Mouse (Mus musculus) kidney, adult 2 months (tissue): ENCODE data around the gene Taf7l. TPM values are rescaled to one million over a fixed set of nuclear protein-coding genes. Genes with fewer than 3 reads are reported as not detected.
A peak's percentile ranks its signal among the peaks of the same experiment; 100 is the strongest.

Source experiments
- DNase-seq: peaks from one replicate; pipeline ENCODE4 v3.0.0; 2021
- H3K27ac ChIP-seq: fragments of 200-500 bp; 2 replicates; pipeline ENCODE4 v1.5.1; 2012; ENCODE audit warnings: low read depth, low read length, control low read depth, inconsistent platforms; ENCODE audit not compliant: insufficient read depth
- H3K27me3 ChIP-seq: fragments of 200-500 bp; replicated peaks from 2 replicates; pipeline ENCODE4 v1.6.1; 2012; ENCODE audit warnings: mild to moderate bottlenecking, moderate library complexity, low read length, inconsistent platforms; ENCODE audit not compliant: control insufficient read depth, insufficient read depth
- H3K36me3 ChIP-seq: fragments of 200-500 bp; 2 replicates; pipeline ENCODE4 v1.6.1; 2012; ENCODE audit warnings: mild to moderate bottlenecking, moderate library complexity, low read length, inconsistent platforms; ENCODE audit not compliant: control insufficient read depth, insufficient read depth
- H3K4me1 ChIP-seq: fragments of 200-500 bp; 2 replicates; pipeline ENCODE4 v1.6.1; 2011; ENCODE audit warnings: low read length; ENCODE audit not compliant: control insufficient read depth, insufficient read depth
- H3K4me3 ChIP-seq: fragments of 200-500 bp; 2 replicates; pipeline ENCODE4 v1.5.1; 2011; ENCODE audit warnings: mild to moderate bottlenecking, low read depth, low read length, control low read depth; ENCODE audit not compliant: insufficient read depth
- CTCF ChIP-seq: fragments of 200-500 bp; conservative IDR thresholded peaks from 2 replicates; pipeline ENCODE4 v1.5.1; 2011; ENCODE audit warnings: low read depth, mild to moderate bottlenecking, control low read depth, low read length, moderate library complexity, mixed read lengths; ENCODE audit not compliant: insufficient read depth, insufficient read length
- POLR2A ChIP-seq: fragments of 200-500 bp; IDR thresholded peaks from one replicate; pipeline ENCODE4 v1.6.1; 2011; ENCODE audit warnings: low read depth, low read length, control low read depth
- WGBS: fragments of 180-500 bp; shearing (Covaris S2); methylation state at CpG from one replicate; pipeline ENCODE4 v1.1.7; 2018; 5-methylcytosine and 5-hydroxymethylcytosine counted together
- polyA plus RNA-seq: library from polyadenylated mRNA; depleted of rRNA; stranded (reverse); fragments of >200 nt; gene quantifications from 2 replicates; pipeline ENCODE4 v1.2.3, GENCODE M21; 2012; rRNA removed

Taf7l gene
- polyA plus RNA-seq = 0.05 TPM in 1 of 2 replicates, not detected in the other

DNA sequence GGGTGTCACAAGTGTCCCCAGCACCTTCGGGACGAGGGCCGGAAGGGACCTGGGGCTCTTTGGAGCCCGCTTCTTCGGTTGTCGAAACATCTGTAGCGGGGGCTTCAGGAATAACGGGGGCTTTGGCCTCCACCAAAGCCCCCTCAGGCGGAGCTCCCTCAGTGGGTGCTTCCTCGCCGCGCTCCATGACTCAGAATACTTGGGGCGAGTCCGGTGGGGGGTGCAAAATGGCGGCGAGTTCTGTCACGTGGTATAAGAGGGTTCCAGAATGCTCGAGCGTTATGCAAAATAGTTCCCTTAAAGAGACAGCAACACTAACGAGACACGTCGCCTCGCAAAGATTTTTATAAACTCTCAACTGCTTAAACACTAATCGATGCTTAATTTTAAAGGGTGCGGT, at the start of gene Taf7l:
Gene Taf7l (minus strand): TSS at position 201 of the 400 bp plus-strand sequence.
- no peak for DNase-seq
- Histone ChIP-seq H3K4me1 (no peaks in the 10 kb centered on the region), H3K36me3 (no peaks in the 10 kb centered on the region), H3K27me3 (no peaks in the 10 kb centered on the region), H3K27ac (no peak within 1 kb of the TSS), H3K4me3 (no peak within 1 kb of the TSS)
- TF ChIP-seq POLR2A (no peak), CTCF (no peak)
- 92% methylated on average over 25 of the region's 25 CpGs for WGBS

DNA sequence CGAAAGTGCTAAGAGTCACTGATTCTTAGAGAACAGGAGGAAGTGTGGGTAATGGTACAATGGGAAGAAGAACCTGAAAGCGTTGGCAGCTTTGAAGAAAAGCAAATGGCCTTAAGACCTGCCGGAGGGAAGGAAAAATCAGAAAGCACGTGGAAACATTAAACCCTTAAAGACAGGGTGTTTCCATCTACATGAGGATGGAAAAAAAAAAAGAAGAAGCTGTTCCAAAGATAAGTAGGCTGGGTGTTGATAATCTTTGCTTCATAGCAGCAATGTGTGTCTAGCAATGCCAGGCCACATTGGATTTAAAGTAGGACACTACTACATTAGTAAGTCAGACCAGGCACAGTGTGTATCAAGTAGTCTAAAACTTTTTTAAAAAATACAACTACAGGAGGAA, 49.0 kb upstream of the Taf7l start:
- TF ChIP-seq POLR2A (no peak), CTCF (no peak)
- 84% methylated on average over 4 of the region's 4 CpGs for WGBS
- Histone ChIP-seq H3K27ac (no peak overlapping the region), H3K4me3 (no peak overlapping the region), H3K27me3 (no peaks in the 10 kb centered on the region), H3K4me1 (no peaks in the 10 kb centered on the region), H3K36me3 (no peaks in the 10 kb centered on the region)
- no peak for DNase-seq

DNA sequence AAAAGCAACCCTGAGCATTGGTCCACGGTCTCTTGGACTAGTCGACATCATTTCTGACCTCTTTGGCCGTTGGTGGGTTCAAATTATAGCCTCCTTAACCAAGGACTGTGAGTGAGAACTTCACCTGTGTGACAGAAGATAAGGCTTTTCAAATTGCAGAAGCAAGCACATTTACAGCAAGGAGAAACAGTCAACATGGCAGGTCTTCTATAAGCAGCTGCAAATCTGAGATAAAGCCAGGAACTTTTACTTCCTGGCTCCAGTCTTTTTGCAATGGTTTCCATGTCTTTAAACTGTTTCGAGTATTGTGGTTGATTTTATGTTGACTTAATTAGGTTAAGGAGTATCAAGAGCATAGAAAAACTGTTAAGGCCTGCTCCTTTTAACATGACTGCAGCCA, 47.5 kb upstream of the Taf7l start:
- Histone ChIP-seq H3K27me3 (no peaks in the 10 kb centered on the region), H3K27ac (no peak overlapping the region), H3K4me3 (no peak overlapping the region), H3K36me3 (no peaks in the 10 kb centered on the region), H3K4me1 (no peaks in the 10 kb centered on the region)
- TF ChIP-seq CTCF = no peak
- TF ChIP-seq POLR2A = no peak
- no peak for DNase-seq
- WGBS = 61% methylated on average over 4 of the region's 4 CpGs

DNA sequence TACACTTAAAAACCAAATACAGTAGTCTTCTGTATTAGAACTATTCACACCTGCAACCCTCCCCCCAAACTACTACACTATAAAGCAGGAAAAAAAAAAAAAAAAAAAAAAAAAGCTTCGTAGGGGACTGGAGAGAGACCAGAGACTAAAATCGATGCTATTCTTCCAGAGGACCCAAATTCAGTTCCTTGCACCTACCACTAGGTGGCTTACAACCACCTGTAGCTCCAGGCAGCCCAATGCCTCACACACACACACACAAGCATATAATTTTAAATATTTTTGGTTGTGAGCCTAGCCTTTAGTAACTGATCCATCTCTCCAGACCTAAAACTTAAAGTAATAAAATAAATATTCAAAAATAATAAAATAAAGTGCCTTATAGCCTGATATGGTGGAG, 33.2 kb upstream of the Taf7l start:
- Histone ChIP-seq H3K27ac (no peak overlapping the region), H3K36me3 (no peaks in the 10 kb centered on the region), H3K4me1 (no peaks in the 10 kb centered on the region), H3K27me3 (no peaks in the 10 kb centered on the region), H3K4me3 (no peak overlapping the region)
- peak; percentile 0 for DNase-seq
- TF ChIP-seq POLR2A = no peak
- peak; percentile 56 for TF ChIP-seq CTCF
- 13% methylated on average over 2 of the region's 2 CpGs for WGBS

DNA sequence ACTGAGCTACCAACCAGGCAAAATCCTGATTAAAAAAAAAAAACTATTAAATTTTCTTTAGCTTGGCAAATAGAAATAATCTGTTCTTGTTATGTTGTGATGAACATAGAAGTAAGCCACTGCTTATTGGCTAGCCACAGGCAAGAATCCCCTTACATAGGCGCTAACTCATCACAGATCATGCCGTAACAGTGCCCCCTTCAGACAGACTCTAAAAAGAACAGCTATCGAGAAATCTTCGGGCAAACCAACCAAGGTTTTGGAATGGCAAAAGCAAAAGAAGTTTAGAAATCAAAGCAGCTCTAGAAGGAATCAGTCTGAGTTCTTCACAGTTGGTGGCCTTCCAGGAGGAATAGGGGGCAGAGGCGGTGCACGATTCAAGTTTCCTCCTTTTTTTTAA, 31.7 kb upstream of the Taf7l start:
- TF ChIP-seq POLR2A = no peak
- no peak for TF ChIP-seq CTCF
- H3K4me3 ChIP-seq = no peak overlapping the region

DNA sequence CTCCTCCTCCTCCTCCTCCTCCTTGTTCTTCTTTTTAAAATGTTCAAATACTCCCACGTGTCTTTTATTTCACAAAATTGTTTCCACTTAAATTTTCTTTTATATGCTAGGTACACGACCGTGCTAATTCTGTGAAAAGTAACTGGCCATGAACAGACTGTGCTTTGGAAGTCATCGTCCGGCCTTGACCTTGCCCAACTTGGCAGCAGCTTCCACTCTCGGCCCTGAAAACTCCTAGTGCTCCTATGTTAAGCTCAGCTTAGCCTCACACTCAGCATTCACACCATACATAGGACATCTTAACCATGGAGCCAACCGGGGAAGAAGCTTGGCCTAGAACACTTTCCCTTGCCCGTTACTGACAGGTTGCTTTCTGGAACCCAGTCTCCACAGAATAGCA, 24.4 kb upstream of the Taf7l start:
- no peak for DNase-seq
- Histone ChIP-seq H3K27ac (no peak overlapping the region), H3K27me3 (no peaks in the 10 kb centered on the region), H3K36me3 (no peaks in the 10 kb centered on the region), H3K4me3 (no peak overlapping the region), H3K4me1 (no peaks in the 10 kb centered on the region)
- WGBS = 71% methylated on average over 8 of the region's 8 CpGs
- no peak for TF ChIP-seq CTCF
- TF ChIP-seq POLR2A = no peak

More for the DNA sequence above, 31.7 kb upstream of the Taf7l start:
- Histone ChIP-seq H3K36me3 (no peaks in the 10 kb centered on the region), H3K27me3 (no peaks in the 10 kb centered on the region), H3K27ac (no peak overlapping the region), H3K4me1 (no peaks in the 10 kb centered on the region)
- DNase-seq = no peak
- 63% methylated on average over 6 of the region's 6 CpGs for WGBS

DNA sequence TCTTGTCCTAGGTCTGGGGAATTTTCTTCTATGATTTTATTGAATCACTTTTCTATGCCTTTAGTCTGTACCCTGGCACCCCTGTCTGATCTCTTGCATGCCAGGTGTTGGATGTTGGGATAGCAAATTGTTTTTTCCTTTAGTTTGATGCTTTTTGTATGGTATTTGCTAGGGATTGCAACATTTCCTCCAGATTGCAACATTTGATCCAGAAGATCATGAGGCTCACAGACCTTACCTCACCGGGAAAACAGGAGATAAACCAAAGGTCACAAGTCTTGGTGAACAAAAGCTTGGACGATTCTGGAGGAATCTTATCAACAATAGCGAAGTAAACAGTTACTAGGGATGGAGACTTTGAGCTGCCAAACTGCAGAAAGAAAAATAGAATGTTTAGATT, 5.4 kb upstream of the Taf7l start:
- no peak for TF ChIP-seq POLR2A
- no peak for TF ChIP-seq CTCF
- no peak overlapping the region for H3K27ac ChIP-seq
- 62% methylated on average over 3 of the region's 3 CpGs for WGBS
- no peak for DNase-seq
- H3K36me3 ChIP-seq = no peaks in the 10 kb centered on the region
- no peak overlapping the region for H3K4me3 ChIP-seq
- H3K4me1 ChIP-seq = no peaks in the 10 kb centered on the region
- H3K27me3 ChIP-seq = no peaks in the 10 kb centered on the region

DNA sequence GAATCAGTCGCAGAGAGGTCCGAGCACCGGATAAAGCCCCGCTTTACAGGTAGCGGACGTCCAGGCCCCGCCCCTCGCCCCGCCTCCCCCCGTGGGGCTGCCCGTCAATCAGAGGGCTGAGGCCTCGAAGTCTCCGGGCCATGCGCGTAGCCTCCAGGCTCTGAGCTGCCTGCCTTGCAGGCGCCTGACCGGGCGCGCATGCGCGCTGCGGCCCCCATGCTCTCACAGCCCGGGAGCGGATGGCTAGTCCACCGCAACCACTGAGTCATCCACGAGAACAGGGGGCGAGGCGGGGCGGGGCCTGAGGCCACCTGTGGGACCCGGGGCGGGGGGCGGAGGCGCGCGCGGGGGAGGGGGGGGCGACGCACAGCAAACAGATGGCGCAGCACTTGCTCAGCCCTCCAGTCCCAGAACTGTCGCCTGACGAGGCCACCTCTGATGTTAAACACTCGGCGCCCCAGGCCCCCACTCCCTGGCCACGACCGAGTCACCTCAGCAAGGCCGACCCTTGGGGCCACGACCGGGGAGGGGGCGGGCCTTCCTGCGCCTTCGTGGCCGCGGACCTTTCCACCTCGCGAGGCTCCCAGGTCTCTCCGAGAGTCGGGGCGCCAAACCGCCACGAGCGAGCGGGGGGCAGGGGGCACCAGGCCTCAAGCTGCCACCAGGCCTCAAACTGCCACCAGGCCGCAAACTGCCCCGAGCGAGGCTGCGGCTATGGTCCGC, 1.1 kb downstream of the Taf7l start:
- no peaks in the 10 kb centered on the region for H3K4me1 ChIP-seq
- no peak overlapping the region for H3K27ac ChIP-seq
- no peaks in the 10 kb centered on the region for H3K36me3 ChIP-seq
- 71% methylated on average over 60 of the region's 67 CpGs for WGBS
- H3K4me3 ChIP-seq = no peak overlapping the region
- no peak for DNase-seq
- TF ChIP-seq POLR2A = no peak
- no peak for TF ChIP-seq CTCF
- no peaks in the 10 kb centered on the region for H3K27me3 ChIP-seq
